ENCODE assay signal across 19 mouse cellular contexts in genomic region chr12:113050671-113051070, GRCm38 (mm10). TPM values are rescaled to one million over a fixed set of nuclear protein-coding genes. Genes with fewer than 3 reads are reported as not detected.
DNase-seq lines count a peak whose midpoint lies in the region; ATAC-seq and TF ChIP-seq lines count a peak whose summit lies in the region.
"Had no signal": no experiment of that assay in that cellular context is flagged by ENCODE, and none has a peak within 500 bp of the region (broad histone marks: within the 10 kb centered on the region; RNA-seq: fewer than 3 reads in every experiment).

No protein-coding gene starts in this region.

- H3K4me2 ChIP-seq in kidney, postnatal 0 days (ENCODE audit: low read length), result no peak overlapping the region
- no peak overlapping the region for H3K4me2 ChIP-seq in kidney, embryonic 14.5 days (replicated peaks; ENCODE audit: low read depth, low read length)
- H3K4me2 ChIP-seq: liver, embryonic 11.5 days; midbrain, embryonic 13.5 days had no signal

- ATAC-seq in kidney, postnatal 0 days (replicated peaks; ENCODE audit: low FRiP score, low read depth), result no peak
- no peak for ATAC-seq in kidney, embryonic 14.5 days (ENCODE audit: low FRiP score, low TSS enrichment)
- ATAC-seq: forebrain, postnatal 0 days; midbrain, embryonic 13.5 days had no signal

- no peaks in the 10 kb centered on the region for H3K27me3 ChIP-seq in kidney, postnatal 0 days (ENCODE audit: insufficient read depth, low read length)
- H3K27me3 ChIP-seq in kidney, embryonic 14.5 days (ENCODE audit: control insufficient read depth, insufficient read depth, low read length), result no peaks in the 10 kb centered on the region
- no peaks in the 10 kb centered on the region for H3K27me3 ChIP-seq in limb, embryonic 10.5 days (ENCODE audit: low read depth, poor library complexity, severe bottlenecking)
- H3K27me3 ChIP-seq: midbrain, embryonic 13.5 days had no signal

- H3K9ac ChIP-seq in kidney, postnatal 0 days (ENCODE audit: low read depth, low read length), result peak overlapping the region; percentile 8; the same call in 1 of the 2 replicates
- H3K9ac ChIP-seq in kidney, embryonic 14.5 days (ENCODE audit: low read depth, low read length), result no peak overlapping the region
- H3K9ac ChIP-seq: forebrain, postnatal 0 days; midbrain, embryonic 13.5 days had no signal

- TF ChIP-seq CTCF in kidney, postnatal 0 days (IDR thresholded peaks at IDR 0.05; ENCODE audit: low read depth), result no peak

- H3K36me3 ChIP-seq in kidney, postnatal 0 days (ENCODE audit: insufficient read depth, low read length), result peaks cover 41% of the 10 kb centered on the region
- peaks cover 62% of the 10 kb centered on the region for H3K36me3 ChIP-seq in kidney, embryonic 14.5 days (ENCODE audit: control insufficient read depth, insufficient read depth, low read length)
- peaks cover 80% of the 10 kb centered on the region for H3K36me3 ChIP-seq in limb, embryonic 10.5 days

- WGBS in kidney, postnatal 0 days, result 88% methylated on average over 12 of the region's 12 CpGs
- 79% methylated on average over 12 of the region's 12 CpGs for WGBS in kidney, embryonic 14.5 days
- 81% methylated on average over 12 of the region's 12 CpGs for WGBS in limb, embryonic 10.5 days

- DNase-seq in kidney, postnatal 0 days (ENCODE audit: low spot score), result no peak
- peak; percentile 37 to 39 for DNase-seq in CD8-positive naive resting alpha-beta T cell, adult 2 months (ENCODE audit: low read depth in 2 of 2, low spot score in 2 of 2)
- DNase-seq in limb, embryonic 10.5 days (ENCODE audit: low spot score), result no peak
- DNase-seq in thymus, postnatal 36 days, result peak; percentile 42 to 46
- no peak for DNase-seq in left cerebral cortex, adult 8-10 months (ENCODE audit: low spot score in 2 of 2)
- no peak for DNase-seq in embryo, embryonic 11 days
- DNase-seq: cerebellum, adult 11 months; cerebellum, postnatal 36 days; forebrain, postnatal 0 days; kidney, postnatal 25 days; lung, adult 2 months had no signal

- H3K9me3 ChIP-seq in kidney, postnatal 0 days (replicated peaks; ENCODE audit: low read length), result no peaks in the 10 kb centered on the region
- H3K9me3 ChIP-seq in kidney, embryonic 14.5 days (ENCODE audit: control insufficient read depth, low read length), result no peaks in the 10 kb centered on the region
- H3K9me3 ChIP-seq in limb, embryonic 10.5 days (replicated peaks), result no peaks in the 10 kb centered on the region
- H3K9me3 ChIP-seq: midbrain, embryonic 13.5 days had no signal

- no peak overlapping the region for H3K4me3 ChIP-seq in kidney, postnatal 0 days (replicated peaks; ENCODE audit: low read depth, low read length)
- no peak overlapping the region for H3K4me3 ChIP-seq in kidney, embryonic 14.5 days (ENCODE audit: low read length)
- H3K4me3 ChIP-seq in limb, embryonic 10.5 days, result no peak overlapping the region
- H3K4me3 ChIP-seq: midbrain, embryonic 13.5 days had no signal

- no peak overlapping the region for H3K27ac ChIP-seq in kidney, postnatal 0 days
- H3K27ac ChIP-seq in kidney, embryonic 14.5 days (ENCODE audit: low read depth, low read length), result no peak overlapping the region
- peak overlapping the region; percentile 73; the same call in 1 of the 2 replicates for H3K27ac ChIP-seq in limb, embryonic 10.5 days
- H3K27ac ChIP-seq: macrophage; midbrain, embryonic 13.5 days had no signal

- H3K4me1 ChIP-seq in kidney, postnatal 0 days (replicated peaks; ENCODE audit: insufficient read depth, low read length), result peaks cover 5% of the 10 kb centered on the region; the same call in 1 of the 2 replicates
- peaks cover 6% of the 10 kb centered on the region; the same call in 1 of the 2 replicates for H3K4me1 ChIP-seq in kidney, embryonic 14.5 days (ENCODE audit: control insufficient read depth, insufficient read depth, low read length)
- peaks cover 16% of the 10 kb centered on the region for H3K4me1 ChIP-seq in limb, embryonic 10.5 days
- H3K4me1 ChIP-seq: midbrain, embryonic 13.5 days had no signal

RNA-seq across cellular contexts. Expression of gene Tex22, which starts 23.6 kb away (rescaled TPM):
- not detected in 2 replicates for polyA plus RNA-seq in kidney, postnatal 0 days (2015; fragmentation: Nextera tagmentation; extraction: Ambion mirVana)
- polyA plus RNA-seq in kidney, embryonic 14.5 days (2014; fragmentation: Nextera tagmentation; extraction: Ambion mirVana), result not detected in 2 replicates
- polyA plus RNA-seq in limb, embryonic 10.5 days (2016; fragmentation: Nextera tagmentation; extraction: Ambion mirVana), result 0.18 and 0.21 TPM in 2 replicates
- 1 to 10 TPM in 2 of 4 experiments, under 1 TPM in 2; 0.30 to 1.5 (median 0.96) TPM for total RNA-seq in left cerebral cortex, adult 8-10 months (2022)
- polyA plus RNA-seq: C2C12; embryonic facial prominence, embryonic 11.5 days; forebrain, postnatal 0 days; heart, embryonic 16.5 days; intestine, embryonic 14.5 days; liver, embryonic 11.5 days; macrophage had no signal

RNA-seq across cellular contexts. Expression of gene Pacs2, which starts 36.4 kb away (rescaled TPM):
- 7.9 and 9.5 TPM in 2 replicates for polyA plus RNA-seq in kidney, postnatal 0 days (2015; fragmentation: Nextera tagmentation; extraction: Ambion mirVana)
- 12.6 and 14.6 TPM in 2 replicates for polyA plus RNA-seq in kidney, embryonic 14.5 days (2014; fragmentation: Nextera tagmentation; extraction: Ambion mirVana)
- polyA plus RNA-seq in limb, embryonic 10.5 days (2016; fragmentation: Nextera tagmentation; extraction: Ambion mirVana), result 11.7 and 11.8 TPM in 2 replicates
- 100 to 1,000 TPM in 2 of 4 experiments, 10 to 100 TPM in 2; 90.4 to 105 (median 97.5) TPM for total RNA-seq in left cerebral cortex, adult 8-10 months (2022)

RNA-seq across cellular contexts. Expression of gene Mta1, which starts 47.4 kb away (rescaled TPM):
- polyA plus RNA-seq in kidney, postnatal 0 days (2015; fragmentation: Nextera tagmentation; extraction: Ambion mirVana), result 11.5 and 13.2 TPM in 2 replicates
- 23.0 and 26.2 TPM in 2 replicates for polyA plus RNA-seq in kidney, embryonic 14.5 days (2014; fragmentation: Nextera tagmentation; extraction: Ambion mirVana)
- 22.9 and 25.9 TPM in 2 replicates for polyA plus RNA-seq in limb, embryonic 10.5 days (2016; fragmentation: Nextera tagmentation; extraction: Ambion mirVana)
- total RNA-seq in left cerebral cortex, adult 8-10 months (2022), result 10 to 100 TPM; 70.5 to 74.5 (median 71.6) TPM

RNA-seq across cellular contexts. Expression of gene Brf1, which starts 50.2 kb away (rescaled TPM):
- 41.4 and 43.6 TPM in 2 replicates for polyA plus RNA-seq in kidney, postnatal 0 days (2015; fragmentation: Nextera tagmentation; extraction: Ambion mirVana)
- 38.2 and 75.6 TPM in 2 replicates for polyA plus RNA-seq in kidney, embryonic 14.5 days (2014; fragmentation: Nextera tagmentation; extraction: Ambion mirVana)
- 53.5 and 65.9 TPM in 2 replicates for polyA plus RNA-seq in limb, embryonic 10.5 days (2016; fragmentation: Nextera tagmentation; extraction: Ambion mirVana)
- total RNA-seq in left cerebral cortex, adult 8-10 months (2022), result 10 to 100 TPM; 46.0 to 56.9 (median 48.2) TPM

Comparison
In these comparisons a context has a peak if more than half of its experiments do, and no peak if none do; other contexts are left out.
1. DNase-seq: peak in CD8-positive naive resting alpha-beta T cell, adult 2 months (2 of 2) and thymus, postnatal 36 days (2 of 2); none in kidney, postnatal 0 days (single experiment), limb, embryonic 10.5 days (single experiment), left cerebral cortex, adult 8-10 months (0 of 2) and embryo, embryonic 11 days (single experiment).